Mouse (Mus musculus): Measurements from ENCODE around the gene Cwh43.
A peak's percentile ranks its signal among the peaks of the same experiment; 100 is the strongest.

Gene Cwh43

DNA sequence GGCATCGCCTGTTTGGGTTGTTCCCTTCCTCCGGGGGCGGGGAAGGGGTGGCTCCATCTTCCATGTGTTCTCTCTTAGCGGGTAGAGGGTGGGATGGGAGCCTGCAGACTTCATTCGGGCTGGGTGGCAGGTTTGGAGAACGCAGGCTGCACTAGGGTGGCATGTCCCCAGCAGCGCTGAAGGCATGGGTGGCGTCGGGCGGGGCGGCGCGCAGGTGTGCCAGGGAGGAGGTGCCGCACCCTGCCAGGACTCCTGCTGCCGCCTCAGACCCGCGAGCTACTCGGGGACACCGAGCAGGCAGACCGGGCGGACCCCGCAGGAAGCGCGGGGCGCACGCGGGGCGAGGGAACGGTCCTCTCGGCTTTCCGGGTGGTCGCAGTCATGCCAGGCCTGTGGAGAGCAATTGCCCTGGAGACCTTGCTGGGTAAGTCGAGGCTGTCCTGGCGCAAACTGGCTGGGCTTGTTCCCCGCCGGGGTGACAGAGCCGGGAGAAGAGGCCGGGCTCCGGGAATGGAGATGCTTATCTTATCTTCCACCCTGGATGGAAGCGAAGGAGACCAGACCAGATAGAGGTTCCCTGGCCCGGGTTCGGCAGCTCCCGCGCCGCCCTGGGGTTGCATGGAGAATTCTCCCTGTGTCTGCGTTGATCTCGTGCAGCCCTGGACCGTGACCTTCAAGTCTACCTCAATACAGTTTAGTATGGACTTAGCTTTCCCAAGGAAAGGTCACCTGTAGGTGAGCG, at the start of gene Cwh43:
Cwh43 (plus strand) TSS at position 95 of the 742 bp plus-strand sequence.
- no peak for DNase-seq (ENCODE audit: low read depth)

DNA sequence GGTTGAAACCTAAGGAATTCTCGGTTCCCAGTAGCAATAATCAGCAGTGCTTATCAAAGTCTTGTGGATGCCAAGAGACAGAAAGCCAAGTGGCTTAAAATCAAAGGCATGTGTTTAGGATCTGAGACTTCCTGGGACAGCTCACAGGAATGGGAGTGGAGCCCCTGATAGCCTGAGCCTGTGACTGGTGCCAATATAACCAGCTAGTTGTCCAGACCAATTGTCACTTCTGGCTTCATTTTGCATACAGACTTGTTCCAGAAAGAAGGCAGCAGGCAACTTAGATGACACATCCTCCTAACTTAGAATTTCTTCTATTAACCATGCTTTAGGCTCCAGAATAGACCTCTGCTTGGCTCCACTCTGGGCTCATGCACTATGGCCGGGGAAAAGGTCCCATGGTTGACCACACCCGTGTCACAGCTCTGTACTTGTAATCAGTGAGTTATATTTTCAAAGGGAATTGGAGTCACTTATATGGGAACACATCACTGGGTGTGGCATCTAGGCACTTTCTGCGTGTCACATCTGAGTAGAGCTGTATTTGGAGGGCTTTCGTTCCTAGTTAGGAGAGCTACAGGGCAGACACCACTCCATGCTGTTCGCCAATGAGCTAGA, 46.6 kb upstream of the Cwh43 start:
- no peak for DNase-seq (ENCODE audit: low read depth)

DNA sequence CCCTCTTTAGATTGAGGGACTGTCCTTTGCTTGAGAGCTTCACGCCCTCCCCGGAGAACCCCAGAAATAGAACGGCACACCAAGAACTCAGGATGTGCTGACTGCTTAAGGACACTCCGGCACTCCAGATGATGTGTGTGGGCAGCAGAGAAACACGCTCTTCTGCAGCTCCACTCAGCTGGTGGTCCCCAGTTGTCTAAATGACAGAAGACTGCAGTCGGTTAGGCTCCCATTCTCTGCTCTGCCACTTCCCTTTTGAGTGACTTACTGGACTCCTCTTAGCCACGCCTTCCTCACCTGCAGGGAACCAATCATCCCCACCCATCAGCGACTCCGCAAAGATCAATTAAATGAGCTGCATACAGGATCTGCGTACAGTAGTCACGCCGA, 46.1 kb upstream of the Cwh43 start:
- peak; percentile 35 for DNase-seq (ENCODE audit: low read depth)

DNA sequence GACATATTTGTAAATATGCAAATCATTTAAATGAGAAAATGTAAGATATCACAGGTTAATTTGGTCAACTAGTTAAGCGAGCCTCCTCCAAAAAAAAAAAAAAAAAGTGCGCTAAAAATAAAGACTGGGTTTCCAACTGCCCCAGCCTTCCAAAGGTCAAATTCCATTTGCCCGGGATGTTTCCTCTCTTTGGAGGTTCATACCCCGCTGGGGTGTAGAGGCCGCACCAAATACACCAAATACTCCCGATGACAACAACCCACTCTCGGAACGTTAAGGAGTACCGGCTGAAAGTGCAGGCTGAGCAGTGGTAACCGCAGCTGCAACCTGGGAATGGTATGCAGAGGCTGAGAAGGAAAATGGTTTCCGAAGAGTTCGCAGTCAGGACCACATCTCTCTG, 45.6 kb upstream of the Cwh43 start:
- DNase-seq (ENCODE audit: low read depth): no peak

DNA sequence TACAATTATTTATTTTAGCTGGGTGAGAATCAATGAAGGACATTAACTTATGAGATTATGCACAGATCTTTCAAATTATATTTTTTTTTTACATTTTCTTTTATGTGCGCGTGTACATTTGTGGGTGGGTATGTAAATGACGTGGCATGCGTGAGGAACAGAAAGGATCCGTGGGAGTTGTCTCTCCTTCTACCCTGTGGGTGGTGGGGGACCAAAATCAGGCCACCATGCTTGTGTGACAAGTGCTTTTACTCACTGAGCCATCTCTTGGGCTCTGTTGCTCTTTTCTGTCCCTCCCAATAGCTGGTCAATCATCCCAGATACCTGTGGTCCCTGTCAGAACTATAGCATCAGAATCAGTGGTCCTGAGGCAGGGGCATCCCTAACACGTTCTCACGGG, 43.5 kb upstream of the Cwh43 start:
- DNase-seq (ENCODE audit: low read depth): no peak

DNA sequence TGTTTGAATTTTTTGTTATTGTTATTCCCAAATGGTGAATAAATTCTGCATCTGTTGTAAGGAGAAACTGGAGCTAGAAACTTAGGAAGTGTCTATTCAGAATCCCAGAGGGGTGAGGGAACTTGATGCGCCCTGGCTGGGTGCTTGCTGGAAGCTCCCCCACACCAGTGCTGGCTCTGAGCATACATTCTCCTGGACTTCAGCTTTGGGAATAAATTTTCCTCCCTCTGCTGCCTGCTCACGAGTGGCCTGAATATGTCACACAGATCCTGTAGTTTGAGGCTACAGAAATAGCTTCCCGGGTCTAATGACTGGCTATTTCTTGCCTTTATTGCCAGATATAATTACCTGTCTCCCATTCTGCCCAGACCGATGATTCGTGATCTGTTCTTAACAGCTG, 43.1 kb upstream of the Cwh43 start:
- DNase-seq (ENCODE audit: low read depth): no peak

DNA sequence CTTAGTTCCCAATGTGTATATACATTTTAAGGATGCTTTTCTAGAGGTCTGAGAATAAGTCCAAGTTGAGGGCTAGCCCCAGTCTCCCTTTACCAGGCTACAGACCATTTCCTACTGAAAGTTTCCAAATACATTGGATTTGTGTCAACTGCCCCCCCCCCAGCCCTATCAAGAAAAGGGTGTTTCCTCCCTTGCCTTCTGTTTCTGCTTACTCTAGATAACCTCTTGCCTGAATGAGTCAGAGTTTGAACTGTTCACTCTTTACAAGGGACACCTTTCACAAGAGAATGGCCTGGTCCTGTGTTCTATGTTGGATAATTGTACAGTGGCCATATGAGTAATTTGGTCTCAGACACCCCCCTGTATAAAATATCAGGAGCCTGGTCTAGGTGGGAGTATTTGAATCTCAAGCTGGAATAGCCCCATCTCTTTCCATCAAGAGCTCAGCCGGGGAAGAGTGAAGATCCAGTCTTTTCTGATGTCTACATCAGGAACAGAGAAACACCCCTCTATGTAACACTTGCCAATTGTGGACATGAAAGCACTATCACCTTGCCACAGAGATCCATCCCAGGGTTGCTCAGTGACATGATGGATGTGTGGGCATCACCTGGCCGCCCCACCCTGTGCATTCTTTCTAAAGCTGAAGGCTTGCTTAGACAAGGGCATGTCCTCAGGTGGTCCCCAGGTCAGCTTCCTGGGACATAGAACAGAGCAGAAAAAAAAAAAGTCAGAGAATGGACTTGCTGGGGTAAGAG, 41.6 kb upstream of the Cwh43 start:
- DNase-seq (ENCODE audit: low read depth): no peak

DNA sequence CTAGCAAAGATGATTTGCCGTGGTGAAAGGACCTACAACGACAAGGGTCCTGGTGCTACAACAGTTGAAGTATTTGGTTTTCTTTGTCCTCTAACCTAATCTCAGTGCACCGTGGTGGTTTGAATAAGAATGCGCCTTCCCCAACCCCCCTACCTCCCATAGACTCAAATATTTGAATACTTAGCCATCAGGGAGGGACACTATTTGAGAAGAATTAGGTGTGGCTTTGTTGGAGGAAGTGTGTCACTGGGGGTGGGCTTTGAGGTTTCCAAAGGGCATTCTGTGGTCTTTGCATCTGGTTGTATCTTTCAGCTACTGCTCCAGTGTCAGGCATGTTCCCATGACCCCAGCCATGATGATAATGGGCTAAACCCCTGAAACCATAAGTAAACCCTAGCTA, 38.0 kb upstream of the Cwh43 start:
- no peak for DNase-seq (ENCODE audit: low read depth)

DNA sequence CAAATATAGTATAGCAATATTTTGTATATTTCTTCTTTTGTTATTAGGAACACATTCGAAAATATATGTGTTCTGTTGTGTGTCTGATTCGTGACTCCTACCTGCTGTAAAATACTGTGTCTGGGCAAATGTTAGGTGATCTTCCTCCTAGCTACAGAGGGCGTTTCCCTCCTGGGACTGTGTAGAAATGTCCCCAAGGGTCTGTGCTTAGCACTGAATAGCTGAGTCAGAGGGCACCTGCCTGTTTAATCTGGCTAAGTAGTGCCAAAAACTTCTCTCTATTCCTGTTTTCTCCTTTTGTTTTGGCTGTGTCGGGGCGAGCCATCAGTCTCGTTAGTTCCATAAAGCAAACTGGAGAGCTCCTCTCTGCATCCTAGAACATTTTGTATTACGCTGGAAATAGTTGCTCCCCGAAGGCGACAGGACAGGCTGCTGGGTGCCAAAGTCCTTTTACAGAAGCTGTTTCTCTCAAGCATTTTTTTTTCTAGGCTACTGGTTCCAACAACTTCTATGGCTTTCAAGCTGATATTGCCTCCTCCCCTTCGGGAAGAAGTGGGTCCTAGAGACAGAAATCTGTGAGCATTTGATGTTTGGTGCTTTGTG, 36.9 kb upstream of the Cwh43 start:
- DNase-seq (ENCODE audit: low read depth): no peak

DNA sequence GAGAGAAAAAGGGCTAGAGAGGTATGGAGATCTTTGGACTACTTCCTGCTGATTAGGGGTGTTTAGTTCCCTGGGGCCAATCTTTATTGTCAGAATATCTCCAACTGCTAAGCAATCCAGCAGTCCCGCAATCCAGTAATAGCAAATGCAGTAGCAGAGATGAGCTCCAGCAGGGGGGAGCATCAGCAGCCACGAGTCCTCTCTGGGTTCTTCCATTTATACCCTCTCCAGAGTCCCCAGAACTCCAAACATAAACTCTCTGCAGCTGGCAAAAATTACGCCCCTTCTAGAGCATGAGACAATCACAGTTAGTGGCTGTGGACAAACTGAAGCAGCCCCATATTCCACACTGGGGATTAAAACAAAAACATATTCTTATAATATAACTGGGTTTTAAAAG, 36.1 kb upstream of the Cwh43 start:
- DNase-seq (ENCODE audit: low read depth): no peak

DNA sequence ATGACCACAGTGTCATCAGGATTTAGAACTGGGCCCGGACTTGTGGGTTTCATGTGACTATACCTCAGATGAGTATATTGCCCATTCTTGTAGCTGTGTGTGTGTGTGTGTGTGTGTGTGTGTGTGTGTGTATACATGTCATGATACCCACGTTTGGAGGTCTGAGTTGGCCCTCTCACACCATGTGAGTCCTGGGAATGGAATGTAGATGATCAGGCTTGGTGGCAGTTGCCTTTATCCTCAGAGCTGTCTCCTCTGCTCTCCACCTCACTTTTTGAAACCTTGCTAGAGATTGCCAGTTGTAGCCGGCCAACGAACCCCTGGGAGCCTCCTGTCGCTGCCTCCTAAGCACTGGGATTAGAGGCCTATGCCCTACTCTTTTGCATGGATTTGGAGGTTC, 33.3 kb upstream of the Cwh43 start:
- no peak for DNase-seq (ENCODE audit: low read depth)

DNA sequence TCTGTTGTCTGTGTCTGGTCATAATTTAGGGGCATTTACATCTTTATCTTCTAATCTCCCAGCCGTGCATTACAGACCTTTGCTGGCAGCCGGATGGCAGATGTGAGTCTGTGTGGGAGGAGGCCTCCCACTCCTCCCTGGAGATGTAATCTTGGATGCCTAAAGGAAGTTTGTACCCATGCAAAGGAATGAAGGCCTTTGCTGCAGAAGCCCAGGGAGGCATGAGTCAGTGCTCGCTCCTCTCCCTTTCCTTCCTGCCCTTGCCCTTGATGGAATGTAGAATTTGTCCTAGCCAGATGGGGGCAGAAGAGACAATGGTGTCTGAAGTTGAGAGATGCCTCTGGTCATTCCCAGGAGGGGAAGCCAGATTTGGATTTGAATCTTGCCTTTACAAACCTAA, 32.7 kb upstream of the Cwh43 start:
- DNase-seq (ENCODE audit: low read depth): no peak

DNA sequence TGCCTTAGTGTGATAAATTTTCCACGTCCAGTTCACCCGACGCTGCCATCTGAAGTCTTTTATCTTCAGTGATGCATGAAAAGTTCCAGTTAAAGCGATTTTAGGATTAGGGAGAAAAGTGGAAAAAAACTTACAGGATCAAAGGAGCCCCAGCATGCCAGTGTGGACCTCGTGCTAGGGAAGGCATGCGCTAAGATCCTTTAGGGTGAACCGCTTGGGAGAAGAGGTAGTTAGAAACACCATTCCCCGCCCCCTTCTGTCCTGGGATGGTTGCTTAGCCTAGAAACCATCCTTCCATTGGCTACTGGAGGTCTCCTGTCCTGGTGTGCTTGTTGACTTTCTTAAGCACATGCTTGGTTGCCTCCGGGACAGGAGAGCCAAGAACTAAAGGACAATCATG, 29.8 kb upstream of the Cwh43 start:
- DNase-seq (ENCODE audit: low read depth): no peak

DNA sequence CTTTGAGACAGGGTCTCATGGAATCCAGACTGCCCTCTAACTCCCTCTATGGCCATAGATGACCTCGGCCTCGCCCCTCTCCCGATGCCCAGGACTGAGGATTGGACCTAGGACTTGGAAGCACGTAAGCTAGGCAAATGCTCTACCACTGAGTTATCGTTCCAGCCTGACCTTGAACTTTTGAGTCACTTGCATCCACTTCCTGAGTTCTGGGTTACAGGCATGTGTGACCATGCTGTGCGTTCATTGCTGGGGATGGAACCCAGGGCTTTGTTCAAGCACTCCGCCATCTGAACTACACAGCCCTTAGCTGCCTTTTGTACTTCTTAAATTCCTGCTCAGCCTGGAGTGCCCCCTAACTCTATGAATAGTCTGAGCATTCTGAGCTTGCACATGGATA, 29.4 kb upstream of the Cwh43 start:
- DNase-seq (ENCODE audit: low read depth): no peak

DNA sequence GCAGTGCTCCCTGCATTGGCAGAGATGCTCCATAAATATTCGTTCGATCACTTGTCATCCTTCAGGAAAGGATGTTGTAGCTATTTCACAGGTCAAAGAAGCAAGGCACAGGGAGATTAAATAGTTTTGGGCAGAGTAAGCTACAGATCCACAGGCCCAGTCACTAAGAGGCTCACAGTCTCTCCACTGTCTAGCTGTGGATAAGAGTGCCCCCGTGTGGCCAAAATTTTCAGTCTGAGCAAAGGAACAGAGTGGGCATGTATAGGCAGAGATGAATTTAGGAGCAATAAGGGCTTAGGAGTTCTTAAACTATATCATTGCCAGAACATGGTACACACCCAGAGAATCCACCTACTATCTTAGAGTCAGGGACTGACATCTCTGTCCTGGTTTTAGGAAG, 26.0 kb upstream of the Cwh43 start:
- DNase-seq (ENCODE audit: low read depth): peak; percentile 84

DNA sequence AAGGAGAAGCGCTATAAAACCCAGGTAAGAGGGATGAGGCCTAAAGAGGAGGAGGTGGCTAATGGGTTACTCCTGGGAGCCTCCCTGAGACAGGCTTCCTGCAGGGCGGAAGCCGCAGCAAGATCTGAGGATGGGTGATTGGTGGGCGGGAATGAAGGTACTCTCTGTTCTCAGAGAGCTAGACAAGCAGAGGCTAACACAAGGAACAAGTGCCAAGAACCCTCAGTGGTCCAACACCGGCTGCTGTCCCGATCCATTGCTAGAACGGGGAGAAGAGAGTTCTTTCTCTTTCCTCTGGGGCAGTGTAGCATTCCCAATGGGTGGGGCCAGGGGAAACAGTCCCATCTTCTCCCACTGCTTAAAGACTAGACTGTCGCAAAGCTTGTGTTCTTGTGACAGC, 25.0 kb upstream of the Cwh43 start:
- DNase-seq (ENCODE audit: low read depth): no peak

DNA sequence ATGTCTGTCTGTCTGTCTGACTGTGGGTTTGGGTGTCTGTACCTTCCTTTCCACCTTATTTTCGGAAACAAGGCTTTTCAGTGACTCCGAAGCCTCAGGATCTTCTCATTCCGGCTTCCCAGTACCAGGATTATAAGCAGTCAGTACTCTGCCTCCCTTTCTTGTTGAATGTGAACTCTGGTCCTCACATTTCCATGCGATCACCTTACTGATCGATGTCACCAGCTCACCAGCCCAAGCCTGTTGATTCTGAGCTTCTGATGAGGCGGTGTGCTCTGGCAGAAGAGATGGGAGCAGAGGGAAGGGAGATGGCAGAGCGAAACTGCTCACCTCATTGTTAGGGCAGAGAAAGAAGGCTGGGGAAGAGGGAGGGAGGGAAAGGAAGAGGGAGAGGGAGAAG, 24.4 kb upstream of the Cwh43 start:
- no peak for DNase-seq (ENCODE audit: low read depth)

DNA sequence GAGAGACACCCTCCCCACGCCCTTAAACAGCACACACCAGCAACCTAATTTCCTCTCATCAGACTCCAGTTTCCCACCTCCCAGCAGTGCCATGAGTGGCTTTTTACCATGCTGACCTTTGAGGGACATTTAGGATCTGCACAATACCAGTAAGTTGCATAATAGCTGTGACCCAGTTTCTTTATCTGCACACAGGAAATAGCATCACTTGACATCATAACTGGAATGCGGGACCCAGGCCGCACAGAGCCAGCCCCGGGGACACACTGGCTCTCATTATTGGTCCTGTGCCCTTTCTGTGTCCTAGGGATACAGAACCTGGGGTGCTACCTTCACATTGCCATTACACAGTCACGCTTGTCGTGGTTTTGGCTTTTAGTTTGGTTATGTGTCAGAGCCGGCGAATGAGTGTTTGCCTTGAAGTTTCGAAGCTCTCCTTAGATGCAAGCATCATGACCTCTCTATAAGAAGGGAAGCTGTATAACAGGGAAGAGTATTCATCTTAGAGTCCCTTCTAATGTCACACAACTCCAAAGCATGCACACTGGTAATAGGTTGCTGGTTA, 23.8 kb upstream of the Cwh43 start:
- DNase-seq (ENCODE audit: low read depth): peak; percentile 62

DNA sequence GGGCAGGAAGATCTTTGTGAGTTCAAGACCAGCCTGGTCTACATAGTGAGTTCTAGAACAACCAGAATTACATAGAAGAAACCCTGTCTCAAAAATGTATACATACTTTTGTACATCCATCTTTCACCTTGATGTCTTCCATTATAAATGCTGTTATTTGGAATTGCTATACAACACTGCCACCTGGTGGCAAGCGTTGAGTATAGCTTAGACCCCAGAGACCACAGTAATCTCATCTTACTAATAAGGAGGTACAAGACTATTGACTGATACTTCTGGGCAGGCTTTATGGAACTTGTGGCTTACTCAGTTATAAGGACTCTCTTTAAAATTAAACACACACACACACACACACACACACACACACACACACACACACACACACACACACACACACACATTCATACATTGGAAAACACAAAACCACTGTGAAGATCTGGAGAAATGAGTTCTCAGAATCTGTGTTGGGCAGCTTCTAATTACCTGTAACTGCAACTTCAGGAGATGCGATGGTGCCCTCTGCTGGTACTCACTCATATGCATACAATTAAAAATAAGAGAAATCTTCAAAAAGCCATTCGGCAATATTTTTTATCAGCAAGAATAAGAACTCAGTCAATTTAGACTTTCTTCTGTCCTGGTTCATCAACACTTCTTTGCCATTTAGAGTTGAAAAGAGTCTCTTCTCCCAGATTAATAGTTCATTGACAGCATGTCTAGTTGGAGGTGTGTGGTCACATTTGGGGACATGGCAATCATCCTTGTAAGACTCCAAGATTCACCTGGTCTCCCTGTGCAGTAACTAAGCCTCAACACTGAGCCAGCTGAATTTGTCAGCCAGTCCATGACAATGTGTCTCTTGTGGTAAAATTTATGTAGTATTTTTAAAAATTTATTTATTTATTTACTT, 22.9 kb upstream of the Cwh43 start:
- peak; percentile 87 for DNase-seq (ENCODE audit: low read depth)

DNA sequence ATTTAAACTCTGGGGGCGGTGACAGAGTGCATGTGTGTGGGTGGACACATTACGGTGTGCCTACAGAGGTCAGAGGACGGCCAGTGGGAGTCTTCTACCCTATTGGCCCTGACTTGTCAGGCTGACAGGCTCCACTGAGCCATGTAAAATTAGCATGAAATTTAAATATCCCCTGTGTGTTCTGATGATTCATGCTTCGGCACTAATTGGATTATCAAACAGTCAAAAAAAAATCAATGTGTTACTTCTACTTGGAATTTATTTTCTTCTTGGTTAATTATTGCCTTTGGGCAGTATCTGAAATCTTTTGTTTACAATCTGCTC, 22.3 kb upstream of the Cwh43 start:
- DNase-seq (ENCODE audit: low read depth): no peak

DNA sequence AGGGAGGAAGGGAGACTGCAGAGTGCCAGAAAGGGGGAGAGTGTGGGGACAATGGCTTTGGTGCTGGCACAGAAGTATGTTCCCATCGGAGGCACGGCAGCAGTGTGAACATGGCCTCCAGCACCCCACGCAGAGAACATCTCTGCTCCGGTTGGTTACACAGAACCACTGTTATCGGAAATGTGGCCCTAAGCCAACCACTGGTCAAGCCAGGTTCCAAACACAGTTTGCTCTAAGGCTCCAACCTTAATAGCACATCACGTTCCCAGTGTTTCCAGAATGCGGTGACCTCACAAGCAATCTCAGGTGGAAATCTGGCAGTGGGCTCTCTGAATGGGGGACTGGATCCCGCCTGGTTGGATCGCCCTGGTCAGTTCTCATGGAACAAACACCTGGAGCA, 12.8 kb upstream of the Cwh43 start:
- DNase-seq (ENCODE audit: low read depth): no peak

Data from induced T-regulatory cell, adult 2 months (primary cell).